10 mouse cellular contexts compared by ENCODE assay signal in genomic region chr2:106195170-106195569, GRCm38 (mm10).
A peak's percentile ranks its signal among the peaks of the same experiment; 100 is the strongest.
DNase-seq lines count a peak whose midpoint lies in the region; ATAC-seq and TF ChIP-seq lines count a peak whose summit lies in the region.
"Had no signal": no experiment of that assay in that cellular context is flagged by ENCODE, and none has a peak within 500 bp of the region (broad histone marks: within the 10 kb centered on the region; RNA-seq: fewer than 3 reads in every experiment).

No protein-coding gene starts in this region.

- no peak overlapping the region for H3K27ac ChIP-seq in forebrain, postnatal 0 days (ENCODE audit: low read depth, low read length)
- H3K27ac ChIP-seq in midbrain, embryonic 15.5 days, result no peak overlapping the region
- no peak overlapping the region for H3K27ac ChIP-seq in heart, adult 2 months
- no peak overlapping the region for H3K27ac ChIP-seq in thymus, adult 2 months (ENCODE audit: control insufficient read depth, insufficient read depth, low read length)

- intact Hi-C loops in heart, adult 2 months (cut with DNase I), result no loop called here

- no peaks in the 10 kb centered on the region for H3K36me3 ChIP-seq in forebrain, postnatal 0 days (ENCODE audit: insufficient read depth)
- no peaks in the 10 kb centered on the region for H3K36me3 ChIP-seq in midbrain, embryonic 15.5 days (replicated peaks)
- H3K36me3 ChIP-seq in heart, adult 2 months (ENCODE audit: control insufficient read depth, insufficient read depth, low read length), result no peaks in the 10 kb centered on the region
- no peaks in the 10 kb centered on the region for H3K36me3 ChIP-seq in thymus, adult 2 months (ENCODE audit: control insufficient read depth, insufficient read depth, low read length)

- H3K79me2 ChIP-seq in heart, adult 2 months (replicated peaks; ENCODE audit: control insufficient read depth, insufficient read depth, low read length), result no peaks in the 10 kb centered on the region

- peak; percentile 91 for DNase-seq in cerebellum, adult 11 months
- peak; percentile 23 for DNase-seq in embryo, embryonic 10 days (ENCODE audit: low spot score)
- DNase-seq in forebrain, postnatal 0 days, result no peak
- DNase-seq in heart, adult 2 months, result no peak
- no peak for DNase-seq in kidney, adult 18-20 months
- DNase-seq in urinary bladder, postnatal 10 days (ENCODE audit: low spot score), result no peak
- DNase-seq in thymus, adult 2 months, result no peak
- DNase-seq: heart, adult 11 months; lung, postnatal 14 days had no signal

- 6% methylated on average over 7 of the region's 7 CpGs for WGBS in forebrain, postnatal 0 days
- under 1% methylated on average over 7 of the region's 7 CpGs for WGBS in midbrain, embryonic 15.5 days
- 15% methylated on average over 7 of the region's 7 CpGs for WGBS in heart, adult 2 months
- 37% methylated on average over 7 of the region's 7 CpGs for WGBS in thymus, adult 2 months

- TF ChIP-seq CTCF in forebrain, postnatal 0 days (IDR thresholded peaks at IDR 0.05; ENCODE audit: low read depth), result no peak
- TF ChIP-seq CTCF in heart, adult 2 months (IDR thresholded peaks at IDR 0.05), result no peak
- TF ChIP-seq CTCF in thymus, adult 2 months (IDR thresholded peaks at IDR 0.05; ENCODE audit: borderline replicate concordance, control insufficient read depth, extremely low read depth, insufficient read depth, low read length, poor library complexity), result no peak

- no peaks in the 10 kb centered on the region for H3K9me3 ChIP-seq in forebrain, postnatal 0 days (ENCODE audit: low read length)
- H3K9me3 ChIP-seq in midbrain, embryonic 15.5 days, result no peaks in the 10 kb centered on the region

- H3K4me3 ChIP-seq in forebrain, postnatal 0 days (ENCODE audit: low read depth, low read length), result no peak overlapping the region
- peak overlapping the region; percentile 35 for H3K4me3 ChIP-seq in midbrain, embryonic 15.5 days
- H3K4me3 ChIP-seq in heart, adult 2 months, result no peak overlapping the region
- no peak overlapping the region for H3K4me3 ChIP-seq in thymus, adult 2 months (ENCODE audit: control insufficient read depth, insufficient read depth, low read length)

- no peaks in the 10 kb centered on the region for H3K27me3 ChIP-seq in forebrain, postnatal 0 days (ENCODE audit: insufficient read depth, low read length)
- peaks cover 10% of the 10 kb centered on the region for H3K27me3 ChIP-seq in midbrain, embryonic 15.5 days (replicated peaks)
- H3K27me3 ChIP-seq in heart, adult 2 months (ENCODE audit: control insufficient read depth, insufficient read depth, low read length), result no peaks in the 10 kb centered on the region
- no peaks in the 10 kb centered on the region for H3K27me3 ChIP-seq in thymus, adult 2 months (ENCODE audit: control insufficient read depth, insufficient read depth, low read length)

- no peak for TF ChIP-seq EP300 in heart, adult 2 months (IDR thresholded peaks at IDR 0.05; ENCODE audit: insufficient read depth, low read depth, low read length)

- peak overlapping the region; percentile 49; the same call in 1 of the 2 replicates for H3K4me2 ChIP-seq in forebrain, postnatal 0 days (ENCODE audit: low read depth)
- H3K4me2 ChIP-seq in midbrain, embryonic 15.5 days, result peak overlapping the region; percentile 59

- TF ChIP-seq POLR2A in heart, adult 2 months (IDR thresholded peaks at IDR 0.05; ENCODE audit: insufficient read depth, low read depth, low read length), result no peak
- no peak for TF ChIP-seq POLR2A in thymus, adult 2 months (IDR thresholded peaks at IDR 0.05; ENCODE audit: control insufficient read depth, extremely low read depth, insufficient read depth, low read length, poor library complexity)

- H3K9ac ChIP-seq in forebrain, postnatal 0 days, result no peak overlapping the region
- no peak overlapping the region; the same call in 1 of the 2 replicates for H3K9ac ChIP-seq in midbrain, embryonic 15.5 days
- no peak overlapping the region for H3K9ac ChIP-seq in heart, adult 2 months (ENCODE audit: low read depth, low read length)

- no peak for ATAC-seq in forebrain, postnatal 0 days
- peak; percentile 53 for ATAC-seq in midbrain, embryonic 15.5 days (replicated peaks)

- 0 out of 2 replicates have a peak, but pooled peaks cover 5% of the 10 kb centered on the region for H3K4me1 ChIP-seq in forebrain, postnatal 0 days (ENCODE audit: insufficient read depth)
- H3K4me1 ChIP-seq in midbrain, embryonic 15.5 days, result peaks cover 20% of the 10 kb centered on the region
- H3K4me1 ChIP-seq in heart, adult 2 months (ENCODE audit: control insufficient read depth, insufficient read depth, low read length), result no peaks in the 10 kb centered on the region
- H3K4me1 ChIP-seq in thymus, adult 2 months (replicated peaks; ENCODE audit: control insufficient read depth, insufficient read depth, low read length), result no peaks in the 10 kb centered on the region

Comparison
In these comparisons a context has a peak if more than half of its experiments do, and no peak if none do; other contexts are left out.
1. DNase-seq: peak in cerebellum, adult 11 months (single experiment) and embryo, embryonic 10 days (single experiment); none in forebrain, postnatal 0 days (single experiment), heart, adult 2 months (0 of 2), kidney, adult 18-20 months (single experiment), urinary bladder, postnatal 10 days (single experiment) and thymus, adult 2 months (single experiment).